Mouse (Mus musculus): ENCODE results near the gene Smg6. TPM values are rescaled to one million over a fixed set of nuclear protein-coding genes. Genes with fewer than 3 reads are reported as not detected.
A peak's percentile ranks its signal among the peaks of the same experiment; 100 is the strongest.

The Smg6 gene
- polyA plus RNA-seq, 1 experiment from 2014 or later, result 11.9 TPM

- no peak overlapping the region for H3K9ac ChIP-seq (ENCODE audit: low read depth, low read length)
- no peaks in the 10 kb centered on the region for H3K9me3 ChIP-seq (replicated peaks; ENCODE audit: low read length)
- peaks cover 44% of the 10 kb centered on the region for H3K4me1 ChIP-seq (replicated peaks; ENCODE audit: insufficient read depth, low read length)
- no peak for TF ChIP-seq CTCF (IDR thresholded peaks at IDR 0.05; ENCODE audit: low read depth)
- ATAC-seq (replicated peaks; ENCODE audit: low FRiP score, low read depth) (no peak), DNase-seq (ENCODE audit: low spot score) (peak; percentile 58)
- H3K36me3 ChIP-seq (ENCODE audit: insufficient read depth, low read length), result no peaks in the 10 kb centered on the region
- H3K4me3 ChIP-seq (replicated peaks; ENCODE audit: low read depth, low read length), result no peak overlapping the region
- H3K27me3 ChIP-seq (ENCODE audit: insufficient read depth, low read length), result no peaks in the 10 kb centered on the region
- peak overlapping the region; percentile 48 for H3K27ac ChIP-seq
- WGBS, result 39% methylated on average over 5 of the region's 5 CpGs
- no peak overlapping the region for H3K4me2 ChIP-seq (ENCODE audit: low read length)
Measured at GRCm38 (mm10) chr11:75136666-75137398, 211.2 kb downstream of the Smg6 start.

DNA sequence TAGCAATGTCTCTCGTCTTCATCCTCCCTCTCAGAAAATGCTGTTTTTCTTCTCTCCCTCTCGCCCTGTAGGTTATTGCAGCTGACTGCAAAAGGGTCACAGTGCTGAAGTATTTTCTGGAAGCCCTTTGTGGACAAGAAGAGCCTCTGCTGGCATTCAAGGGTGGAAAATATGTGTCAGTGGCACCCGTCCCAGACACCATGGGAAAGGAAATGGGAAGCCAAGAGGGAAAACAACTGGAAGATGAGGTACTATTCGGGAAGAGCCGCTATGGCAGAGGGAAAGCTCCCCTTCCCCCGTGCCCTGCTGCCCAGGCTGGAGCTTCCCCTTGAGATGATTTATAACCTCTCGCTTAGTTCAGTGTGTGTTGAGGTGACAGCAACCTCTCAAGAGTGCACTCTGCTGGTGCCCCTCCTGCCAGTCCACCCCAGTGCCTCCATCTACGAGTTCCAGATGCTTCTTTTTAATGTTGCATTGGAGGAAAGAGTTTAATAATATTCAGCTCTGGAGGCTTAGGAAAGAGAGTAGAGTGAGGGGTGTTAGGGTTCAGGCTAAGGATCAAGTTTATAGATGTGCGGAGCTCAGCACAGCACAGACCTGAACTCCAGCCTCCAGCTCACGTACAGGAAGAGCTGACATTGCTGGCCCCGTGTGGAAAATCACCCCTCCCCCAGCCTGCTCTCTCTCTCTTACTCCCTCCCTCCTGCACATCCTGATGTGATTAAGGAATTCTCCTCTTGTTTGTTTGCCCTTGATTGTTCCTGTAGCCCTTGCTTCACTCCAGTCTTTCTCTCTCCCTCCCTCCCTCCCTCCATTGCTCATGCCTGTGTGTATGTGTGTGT lies 213.7 kb downstream of the Smg6 start:
- peak; percentile 35 for TF ChIP-seq CTCF (IDR thresholded peaks at IDR 0.05; ENCODE audit: low read depth)
- ATAC-seq (replicated peaks; ENCODE audit: low FRiP score, low read depth) (peak; percentile 48; the same call in 1 of the 2 replicates), DNase-seq (ENCODE audit: low spot score) (peak; percentile 88)
- Histone ChIP-seq H3K36me3 (ENCODE audit: insufficient read depth, low read length) (peaks cover 15% of the 10 kb centered on the region), H3K4me2 (ENCODE audit: low read length) (peak overlapping the region; percentile 7; the same call in 1 of the 2 replicates), H3K27ac (peak overlapping the region; percentile 86), H3K4me1 (replicated peaks; ENCODE audit: insufficient read depth, low read length) (peaks cover 33% of the 10 kb centered on the region), H3K4me3 (replicated peaks; ENCODE audit: low read depth, low read length) (no peak overlapping the region), H3K9ac (ENCODE audit: low read depth, low read length) (no peak overlapping the region), H3K27me3 (ENCODE audit: insufficient read depth, low read length) (no peaks in the 10 kb centered on the region), H3K9me3 (replicated peaks; ENCODE audit: low read length) (no peaks in the 10 kb centered on the region)
- 13% methylated on average over 11 of the region's 11 CpGs for WGBS

DNA sequence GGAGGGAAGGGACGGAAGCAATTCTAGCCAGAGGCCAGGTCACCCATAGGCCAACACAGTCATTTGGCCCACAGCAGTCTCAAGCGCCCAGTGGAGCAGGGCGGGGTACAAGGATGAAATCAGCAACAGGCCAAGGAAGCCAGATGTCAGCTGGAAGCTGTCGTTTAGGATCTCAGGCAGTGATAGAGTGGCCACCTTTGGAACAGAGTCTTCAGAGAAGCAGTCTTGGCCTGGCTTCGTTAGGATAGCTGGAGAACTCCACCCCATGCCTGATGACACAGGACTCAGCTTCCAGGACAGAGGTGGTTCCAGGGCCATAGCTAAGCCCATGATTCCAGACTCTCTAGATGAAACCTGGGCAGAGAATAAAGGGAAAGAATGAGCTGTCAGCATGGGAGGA lies 214.8 kb downstream of the Smg6 start:
- no peaks in the 10 kb centered on the region for H3K27me3 ChIP-seq (ENCODE audit: insufficient read depth, low read length)
- H3K4me2 ChIP-seq (ENCODE audit: low read length), result no peak overlapping the region
- no peak overlapping the region for H3K9ac ChIP-seq (ENCODE audit: low read depth, low read length)
- H3K36me3 ChIP-seq (ENCODE audit: insufficient read depth, low read length), result peaks cover 21% of the 10 kb centered on the region
- no peak for TF ChIP-seq CTCF (IDR thresholded peaks at IDR 0.05; ENCODE audit: low read depth)
- peak overlapping the region; percentile 86 for H3K27ac ChIP-seq
- DNase-seq (ENCODE audit: low spot score) (no peak), ATAC-seq (replicated peaks; ENCODE audit: low FRiP score, low read depth) (no peak)
- H3K9me3 ChIP-seq (replicated peaks; ENCODE audit: low read length), result no peaks in the 10 kb centered on the region
- H3K4me1 ChIP-seq (replicated peaks; ENCODE audit: insufficient read depth, low read length), result peaks cover 22% of the 10 kb centered on the region; the same call in 1 of the 2 replicates
- no peak overlapping the region for H3K4me3 ChIP-seq (replicated peaks; ENCODE audit: low read depth, low read length)
- 52% methylated on average over 5 of the region's 5 CpGs for WGBS

DNA sequence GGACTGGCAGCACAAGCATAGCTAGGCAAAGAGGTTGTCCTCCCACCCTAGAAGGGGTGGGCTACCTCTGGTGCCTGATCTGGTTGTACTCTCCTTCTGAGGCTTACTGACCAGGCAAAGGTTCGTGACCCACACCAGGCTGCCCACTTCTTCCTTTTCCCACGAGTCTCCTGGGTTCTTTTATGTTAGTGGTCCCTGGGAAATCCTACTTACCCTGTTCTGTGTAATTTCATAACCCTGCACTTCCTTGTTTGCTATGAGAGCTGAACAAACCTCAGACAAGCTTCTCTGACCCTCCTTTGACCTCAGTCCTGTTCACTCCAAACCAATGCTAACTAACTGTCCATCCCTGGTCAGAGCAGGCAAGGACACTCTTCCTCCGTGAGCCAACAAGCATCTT lies 215.4 kb downstream of the Smg6 start:
- no peaks in the 10 kb centered on the region for H3K9me3 ChIP-seq (replicated peaks; ENCODE audit: low read length)
- H3K4me1 ChIP-seq (replicated peaks; ENCODE audit: insufficient read depth, low read length), result peaks cover 21% of the 10 kb centered on the region; the same call in 1 of the 2 replicates

DNA sequence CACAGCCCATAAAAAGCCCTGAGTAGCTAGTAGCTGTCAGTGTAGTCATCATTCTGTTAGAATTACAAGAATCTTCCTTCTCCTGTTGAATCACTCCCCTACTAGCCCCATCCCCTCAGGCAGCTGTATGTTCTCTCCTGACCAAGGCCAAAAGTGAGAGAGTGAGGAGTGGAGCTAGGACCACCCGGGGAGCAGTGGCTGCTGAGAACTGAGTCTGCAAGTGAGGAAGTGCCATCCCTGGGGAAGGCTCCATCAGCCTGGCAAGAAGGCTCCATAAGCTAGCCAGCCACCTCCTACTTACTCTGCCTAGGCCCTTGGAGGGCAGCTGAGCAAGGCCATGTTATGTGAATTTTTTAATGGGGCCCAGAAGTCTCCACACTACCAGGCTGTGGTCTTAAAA lies 216.3 kb downstream of the Smg6 start:
- H3K9ac ChIP-seq (ENCODE audit: low read depth, low read length), result no peak overlapping the region
- peak; percentile 87 for DNase-seq (ENCODE audit: low spot score)
- WGBS, result 28% methylated on average over 1 of the region's 1 CpGs

More for the DNA sequence above, 215.4 kb downstream of the Smg6 start:
- ATAC-seq (replicated peaks; ENCODE audit: low FRiP score, low read depth) (no peak), DNase-seq (ENCODE audit: low spot score) (no peak)
- Histone ChIP-seq H3K4me3 (replicated peaks; ENCODE audit: low read depth, low read length) (no peak overlapping the region), H3K36me3 (ENCODE audit: insufficient read depth, low read length) (peaks cover 21% of the 10 kb centered on the region), H3K9ac (ENCODE audit: low read depth, low read length) (no peak overlapping the region), H3K27ac (peak overlapping the region; percentile 86), H3K27me3 (ENCODE audit: insufficient read depth, low read length) (no peaks in the 10 kb centered on the region), H3K4me2 (ENCODE audit: low read length) (no peak overlapping the region)
- TF ChIP-seq CTCF (IDR thresholded peaks at IDR 0.05; ENCODE audit: low read depth), result no peak
- 60% methylated on average over 3 of the region's 3 CpGs for WGBS

DNA sequence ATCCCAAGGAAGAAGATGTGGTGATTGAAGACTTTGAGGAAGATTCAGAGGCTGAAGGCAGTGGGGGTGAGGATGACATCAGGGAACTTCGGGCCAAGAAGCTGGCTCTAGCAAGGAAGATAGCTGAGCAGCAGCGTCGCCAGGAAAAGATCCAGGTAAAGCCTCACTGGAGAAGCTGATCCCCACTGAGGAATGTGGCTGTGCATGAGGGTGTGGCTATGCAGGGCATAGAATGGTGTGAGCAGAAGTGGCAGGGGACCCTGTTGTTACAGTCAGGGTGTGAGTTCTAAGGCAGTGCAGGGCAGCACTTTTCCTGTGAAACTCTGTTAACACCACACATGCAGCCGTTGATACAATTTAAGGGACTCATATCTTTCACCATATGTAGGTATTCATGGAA lies 217.1 kb downstream of the Smg6 start:
- Histone ChIP-seq H3K4me3 (replicated peaks; ENCODE audit: low read depth, low read length) (no peak overlapping the region), H3K9me3 (replicated peaks; ENCODE audit: low read length) (no peaks in the 10 kb centered on the region), H3K9ac (ENCODE audit: low read depth, low read length) (no peak overlapping the region), H3K4me1 (replicated peaks; ENCODE audit: insufficient read depth, low read length) (peaks cover 24% of the 10 kb centered on the region), H3K27ac (peak overlapping the region; percentile 86; the same call in 1 of the 2 replicates), H3K36me3 (ENCODE audit: insufficient read depth, low read length) (peaks cover 21% of the 10 kb centered on the region), H3K4me2 (ENCODE audit: low read length) (no peak overlapping the region), H3K27me3 (ENCODE audit: insufficient read depth, low read length) (no peaks in the 10 kb centered on the region)
- DNase-seq (ENCODE audit: low spot score) (no peak), ATAC-seq (replicated peaks; ENCODE audit: low FRiP score, low read depth) (no peak)
- no peak for TF ChIP-seq CTCF (IDR thresholded peaks at IDR 0.05; ENCODE audit: low read depth)
- WGBS, result 84% methylated on average over 4 of the region's 4 CpGs

More for the DNA sequence above, 216.3 kb downstream of the Smg6 start:
- H3K4me3 ChIP-seq (replicated peaks; ENCODE audit: low read depth, low read length), result no peak overlapping the region
- ATAC-seq (replicated peaks; ENCODE audit: low FRiP score, low read depth), result no peak
- no peaks in the 10 kb centered on the region for H3K9me3 ChIP-seq (replicated peaks; ENCODE audit: low read length)
- TF ChIP-seq CTCF (IDR thresholded peaks at IDR 0.05; ENCODE audit: low read depth), result no peak
- peak overlapping the region; percentile 86 for H3K27ac ChIP-seq
- H3K4me1 ChIP-seq (replicated peaks; ENCODE audit: insufficient read depth, low read length), result peaks cover 23% of the 10 kb centered on the region
- H3K27me3 ChIP-seq (ENCODE audit: insufficient read depth, low read length), result no peaks in the 10 kb centered on the region
- no peak overlapping the region for H3K4me2 ChIP-seq (ENCODE audit: low read length)
- peaks cover 21% of the 10 kb centered on the region for H3K36me3 ChIP-seq (ENCODE audit: insufficient read depth, low read length)
